Mouse (Mus musculus): ENCODE data around the gene Gnai2. TPM values are rescaled to one million over a fixed set of nuclear protein-coding genes. Genes with fewer than 3 reads are reported as not detected.

Gene Gnai2
- polyA plus RNA-seq, 1 experiment from 2014 or later = 146 TPM

DNA sequence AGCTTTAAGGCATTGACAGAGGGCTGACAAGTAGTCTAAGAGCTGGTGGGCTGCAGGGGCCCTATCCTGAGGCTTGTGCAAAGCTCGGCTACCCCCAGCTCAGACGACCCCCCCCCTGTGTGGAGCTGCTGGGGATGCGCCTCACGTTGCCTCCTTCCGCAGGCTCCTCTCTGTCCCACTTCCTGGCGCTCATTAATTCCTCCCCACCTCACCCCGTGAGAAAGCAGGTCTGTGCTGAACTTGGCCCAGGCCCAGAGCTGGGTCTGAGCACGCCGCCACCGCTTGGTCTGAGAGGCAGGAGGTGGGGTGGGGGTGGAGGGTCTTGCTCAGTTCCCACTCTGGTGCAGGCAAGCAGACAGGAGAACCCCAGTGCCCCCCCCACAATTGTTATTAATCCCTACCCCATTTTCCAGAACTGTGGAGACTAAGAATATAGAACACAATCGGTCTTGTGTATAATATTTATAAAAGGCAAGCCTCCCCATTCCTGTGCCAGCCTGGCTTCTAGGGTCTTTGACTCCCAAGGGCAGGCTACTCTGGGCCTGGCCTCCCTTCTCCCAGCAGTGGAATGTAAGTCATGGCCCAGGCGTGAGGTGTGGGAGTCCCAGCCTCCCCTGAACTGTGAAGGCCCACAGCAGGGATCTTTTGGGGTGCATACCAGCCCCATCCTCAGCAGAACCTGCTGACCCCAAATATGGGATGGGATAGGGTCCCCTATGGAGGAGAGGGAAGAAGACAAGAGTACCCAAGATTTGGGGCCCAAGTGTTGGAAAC is 15.7 kb upstream of the Gnai2 start:
- H3K9me3 ChIP-seq (ENCODE audit: low read length) = no peaks in the 10 kb centered on the region
- H3K27ac ChIP-seq (ENCODE audit: low read depth) = peak overlapping the region; percentile 16; the same call in 1 of the 2 replicates
- ATAC-seq = no peak
- H3K9ac ChIP-seq (replicated peaks) = no peak overlapping the region
- H3K27me3 ChIP-seq (ENCODE audit: insufficient read depth, low read length) = no peaks in the 10 kb centered on the region
- no peak overlapping the region for H3K4me2 ChIP-seq (ENCODE audit: low read depth, low read length)
- no peak overlapping the region for H3K4me3 ChIP-seq (ENCODE audit: low read depth, low read length)
- 58% methylated on average over 12 of the region's 12 CpGs for WGBS (ENCODE audit: insufficient replicate concordance)
- TF ChIP-seq EP300 (IDR thresholded peaks at IDR 0.05; ENCODE audit: low read depth) = no peak
- no peak for TF ChIP-seq CTCF (IDR thresholded peaks at IDR 0.05; ENCODE audit: low read depth)
- no peaks in the 10 kb centered on the region for H3K4me1 ChIP-seq (ENCODE audit: insufficient read depth)
- no peak for DNase-seq
- peaks cover 16% of the 10 kb centered on the region; the same call in 1 of the 2 replicates for H3K36me3 ChIP-seq (replicated peaks; ENCODE audit: insufficient read depth, low read length)

DNA sequence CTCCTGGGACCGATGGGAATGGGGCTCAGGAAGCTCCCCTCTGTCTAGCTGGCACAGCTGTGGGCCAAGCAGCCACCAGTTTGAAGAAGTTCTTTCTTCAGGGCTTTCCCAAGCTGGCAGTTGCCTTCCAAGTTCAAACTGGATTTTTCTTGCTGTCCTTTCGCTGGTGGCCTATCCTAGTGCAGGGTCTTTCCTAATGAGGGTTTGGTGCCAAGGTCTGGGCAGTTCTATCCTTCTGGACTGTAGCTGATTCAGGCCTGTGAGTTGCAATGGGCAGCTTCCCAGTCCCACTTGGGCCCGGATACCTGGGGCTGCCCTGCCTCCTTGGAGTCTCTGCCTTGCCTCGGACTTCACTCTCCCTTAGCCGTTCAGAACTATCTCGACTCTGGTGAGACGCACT is 15.1 kb upstream of the Gnai2 start:
- no peak overlapping the region for H3K4me2 ChIP-seq (ENCODE audit: low read depth, low read length)
- H3K36me3 ChIP-seq (replicated peaks; ENCODE audit: insufficient read depth, low read length) = peaks cover 12% of the 10 kb centered on the region; the same call in 1 of the 2 replicates
- H3K9ac ChIP-seq (replicated peaks) = no peak overlapping the region
- TF ChIP-seq CTCF (IDR thresholded peaks at IDR 0.05; ENCODE audit: low read depth) = no peak
- TF ChIP-seq EP300 (IDR thresholded peaks at IDR 0.05; ENCODE audit: low read depth) = no peak
- H3K27me3 ChIP-seq (ENCODE audit: insufficient read depth, low read length) = no peaks in the 10 kb centered on the region
- H3K27ac ChIP-seq (ENCODE audit: low read depth) = no peak overlapping the region
- DNase-seq (no peak), ATAC-seq (no peak)
- 64% methylated on average over 7 of the region's 7 CpGs for WGBS (ENCODE audit: insufficient replicate concordance)
- no peaks in the 10 kb centered on the region for H3K9me3 ChIP-seq (ENCODE audit: low read length)
- H3K4me3 ChIP-seq (ENCODE audit: low read depth, low read length) = no peak overlapping the region
- H3K4me1 ChIP-seq (ENCODE audit: insufficient read depth) = no peaks in the 10 kb centered on the region

DNA sequence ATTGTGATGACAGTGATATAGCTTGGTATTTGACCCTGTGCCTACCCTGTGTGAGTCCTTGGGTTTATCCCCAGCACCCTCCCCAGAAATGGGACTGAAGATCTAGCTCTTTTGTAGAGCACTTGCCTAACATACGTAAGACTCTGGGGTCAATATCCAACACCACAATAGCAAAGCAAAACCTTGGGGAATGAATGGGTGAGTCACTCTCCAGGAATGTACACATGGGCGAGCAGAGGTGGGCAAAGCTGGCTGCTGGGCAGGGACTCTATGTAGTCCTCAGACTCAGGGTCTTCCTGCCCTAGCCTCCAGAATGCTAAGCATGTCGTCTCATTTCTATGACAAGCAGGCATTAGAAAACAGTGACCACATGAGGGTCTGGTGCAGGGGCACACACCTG is 13.6 kb upstream of the Gnai2 start:
- Histone ChIP-seq H3K27ac (ENCODE audit: low read depth) (no peak overlapping the region), H3K36me3 (replicated peaks; ENCODE audit: insufficient read depth, low read length) (peaks cover 10% of the 10 kb centered on the region; the same call in 1 of the 2 replicates), H3K9ac (replicated peaks) (no peak overlapping the region), H3K4me3 (ENCODE audit: low read depth, low read length) (no peak overlapping the region), H3K4me1 (ENCODE audit: insufficient read depth) (peaks cover 5% of the 10 kb centered on the region; the same call in 1 of the 2 replicates), H3K4me2 (ENCODE audit: low read depth, low read length) (no peak overlapping the region), H3K27me3 (ENCODE audit: insufficient read depth, low read length) (no peaks in the 10 kb centered on the region), H3K9me3 (ENCODE audit: low read length) (no peaks in the 10 kb centered on the region)
- no peak for TF ChIP-seq EP300 (IDR thresholded peaks at IDR 0.05; ENCODE audit: low read depth)
- no peak for TF ChIP-seq CTCF (IDR thresholded peaks at IDR 0.05; ENCODE audit: low read depth)
- WGBS (ENCODE audit: insufficient replicate concordance) = 46% methylated on average over 3 of the region's 3 CpGs
- ATAC-seq (no peak), DNase-seq (no peak)

GRCm38 (mm10) chr9:107646975-107647374 is 11.8 kb upstream of the Gnai2 start:
- Histone ChIP-seq H3K4me3 (ENCODE audit: low read depth, low read length) (no peak overlapping the region), H3K9ac (replicated peaks) (no peak overlapping the region), H3K27ac (ENCODE audit: low read depth) (no peak overlapping the region), H3K36me3 (replicated peaks; ENCODE audit: insufficient read depth, low read length) (peaks cover 7% of the 10 kb centered on the region; the same call in 1 of the 2 replicates), H3K27me3 (ENCODE audit: insufficient read depth, low read length) (no peaks in the 10 kb centered on the region), H3K9me3 (ENCODE audit: low read length) (no peaks in the 10 kb centered on the region), H3K4me2 (ENCODE audit: low read depth, low read length) (no peak overlapping the region), H3K4me1 (ENCODE audit: insufficient read depth) (peaks cover 6% of the 10 kb centered on the region; the same call in 1 of the 2 replicates)
- DNase-seq (no peak), ATAC-seq (no peak)
- 80% methylated on average over 6 of the region's 6 CpGs for WGBS (ENCODE audit: insufficient replicate concordance)
- TF ChIP-seq EP300 (IDR thresholded peaks at IDR 0.05; ENCODE audit: low read depth) (no peak), CTCF (IDR thresholded peaks at IDR 0.05; ENCODE audit: low read depth) (peak; percentile 14; the same call in 1 of the 2 replicates)

- Histone ChIP-seq H3K27ac (ENCODE audit: low read depth) (no peak overlapping the region), H3K4me3 (ENCODE audit: low read depth, low read length) (no peak overlapping the region), H3K27me3 (ENCODE audit: insufficient read depth, low read length) (no peaks in the 10 kb centered on the region), H3K4me1 (ENCODE audit: insufficient read depth) (peaks cover 6% of the 10 kb centered on the region; the same call in 1 of the 2 replicates), H3K9ac (replicated peaks) (no peak overlapping the region), H3K4me2 (ENCODE audit: low read depth, low read length) (no peak overlapping the region), H3K9me3 (ENCODE audit: low read length) (no peaks in the 10 kb centered on the region), H3K36me3 (replicated peaks; ENCODE audit: insufficient read depth, low read length) (no peaks in the 10 kb centered on the region)
- DNase-seq = peak; percentile 87
- TF ChIP-seq EP300 (IDR thresholded peaks at IDR 0.05; ENCODE audit: low read depth) (no peak), CTCF (IDR thresholded peaks at IDR 0.05; ENCODE audit: low read depth) (peak; percentile 99)
- peak; percentile 44; the same call in 1 of the 2 replicates for ATAC-seq
- WGBS (ENCODE audit: insufficient replicate concordance) = 17% methylated on average over 5 of the region's 5 CpGs
These were observed 10.4 kb upstream of the Gnai2 start for GRCm38 (mm10) chr9:107645577-107645976.

DNA sequence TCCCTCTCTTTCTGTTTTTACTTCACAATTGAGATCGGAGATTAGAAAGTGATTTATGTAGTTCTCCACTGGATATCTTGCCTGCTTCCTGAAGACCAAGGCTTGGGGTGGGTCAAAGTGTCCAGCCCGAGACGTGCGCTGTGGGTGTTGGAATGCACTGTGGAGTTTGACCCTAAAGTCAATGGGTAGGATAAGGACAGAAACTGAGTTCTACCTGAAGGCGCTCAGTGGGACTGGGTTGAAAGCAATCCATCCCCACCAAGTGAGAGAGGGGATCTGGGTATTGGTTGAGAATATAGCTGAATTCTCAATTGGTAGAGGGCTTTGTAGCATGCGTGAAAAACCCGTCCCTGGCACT is 10.0 kb upstream of the Gnai2 start:
- H3K27ac ChIP-seq (ENCODE audit: low read depth) = no peak overlapping the region
- DNase-seq (no peak), ATAC-seq (no peak)
- no peak for TF ChIP-seq CTCF (IDR thresholded peaks at IDR 0.05; ENCODE audit: low read depth)
- TF ChIP-seq EP300 (IDR thresholded peaks at IDR 0.05; ENCODE audit: low read depth) = no peak
- no peaks in the 10 kb centered on the region for H3K36me3 ChIP-seq (replicated peaks; ENCODE audit: insufficient read depth, low read length)
- H3K9ac ChIP-seq (replicated peaks) = no peak overlapping the region
- H3K4me2 ChIP-seq (ENCODE audit: low read depth, low read length) = peak overlapping the region; percentile 79
- 42% methylated on average over 7 of the region's 7 CpGs for WGBS (ENCODE audit: insufficient replicate concordance)
- no peaks in the 10 kb centered on the region for H3K9me3 ChIP-seq (ENCODE audit: low read length)
- no peaks in the 10 kb centered on the region for H3K27me3 ChIP-seq (ENCODE audit: insufficient read depth, low read length)
- H3K4me3 ChIP-seq (ENCODE audit: low read depth, low read length) = no peak overlapping the region
- peaks cover 6% of the 10 kb centered on the region; the same call in 1 of the 2 replicates for H3K4me1 ChIP-seq (ENCODE audit: insufficient read depth)
